Comparison of ENCODE assay signal across 15 mouse cellular contexts in genomic region chr7:114251684-114252083, GRCm38 (mm10). TPM values are rescaled to one million over a fixed set of nuclear protein-coding genes. Genes with fewer than 3 reads are reported as not detected.
DNase-seq lines count a peak whose midpoint lies in the region; ATAC-seq and TF ChIP-seq lines count a peak whose summit lies in the region.
"Had no signal": no experiment of that assay in that cellular context is flagged by ENCODE, and none has a peak within 500 bp of the region (broad histone marks: within the 10 kb centered on the region; RNA-seq: fewer than 3 reads in every experiment).

No protein-coding gene starts in this region.

- H3K4me1 ChIP-seq in kidney, adult 2 months (ENCODE audit: control insufficient read depth, insufficient read depth, low read length) = 0 out of 2 replicates have a peak, but pooled peaks cover 2% of the 10 kb centered on the region
- H3K4me1 ChIP-seq in midbrain, postnatal 0 days (ENCODE audit: insufficient read depth, low read length) = no peaks in the 10 kb centered on the region
- peaks cover 13% of the 10 kb centered on the region for H3K4me1 ChIP-seq in midbrain, embryonic 13.5 days (replicated peaks)

- H3K4me2 ChIP-seq in midbrain, postnatal 0 days (ENCODE audit: low read depth, low read length, poor library complexity, severe bottlenecking) = no peak overlapping the region
- no peak overlapping the region for H3K4me2 ChIP-seq in midbrain, embryonic 13.5 days (replicated peaks)
- H3K4me2 ChIP-seq: forebrain, embryonic 15.5 days; heart, embryonic 13.5 days had no signal

- no peak overlapping the region for H3K9ac ChIP-seq in midbrain, postnatal 0 days (replicated peaks; ENCODE audit: low read length, poor library complexity, severe bottlenecking)
- no peak overlapping the region for H3K9ac ChIP-seq in midbrain, embryonic 13.5 days (replicated peaks)
- H3K9ac ChIP-seq: forebrain, embryonic 15.5 days; heart, embryonic 13.5 days had no signal

- H3K27me3 ChIP-seq in kidney, adult 2 months (replicated peaks; ENCODE audit: control insufficient read depth, insufficient read depth, low read length) = no peaks in the 10 kb centered on the region
- H3K27me3 ChIP-seq in midbrain, postnatal 0 days (ENCODE audit: insufficient read depth, low read length) = no peaks in the 10 kb centered on the region
- no peaks in the 10 kb centered on the region for H3K27me3 ChIP-seq in midbrain, embryonic 13.5 days
- no peaks in the 10 kb centered on the region for H3K27me3 ChIP-seq in Patski
- H3K27me3 ChIP-seq: forebrain, embryonic 15.5 days; heart, embryonic 13.5 days; megakaryocyte, embryonic 14.5 days had no signal

- H3K4me3 ChIP-seq in kidney, adult 2 months (ENCODE audit: insufficient read depth, low read depth, low read length) = no peak overlapping the region
- no peak overlapping the region for H3K4me3 ChIP-seq in midbrain, postnatal 0 days (ENCODE audit: low read depth, low read length)
- H3K4me3 ChIP-seq in midbrain, embryonic 13.5 days (replicated peaks) = no peak overlapping the region
- H3K4me3 ChIP-seq: forebrain, embryonic 15.5 days; heart, embryonic 13.5 days; megakaryocyte, embryonic 14.5 days had no signal

- peaks cover 11% of the 10 kb centered on the region for H3K36me3 ChIP-seq in kidney, adult 2 months (ENCODE audit: control insufficient read depth, insufficient read depth, low read length)
- H3K36me3 ChIP-seq in midbrain, postnatal 0 days (ENCODE audit: insufficient read depth, low read length) = peaks cover 30% of the 10 kb centered on the region; the same call in 1 of the 2 replicates
- peaks cover 40% of the 10 kb centered on the region for H3K36me3 ChIP-seq in midbrain, embryonic 13.5 days

- CTCF ChIA-PET in Patski (lab: Charles Lee) = interaction anchor here (0.7 to 2.4 kb wide), 4 partner anchors 8 to 243 kb away, joined by 3 to 8 read pairs (median 3); no protein-coding TSS in a partner anchor

- ATAC-seq in midbrain, postnatal 0 days (ENCODE audit: low FRiP score) = no peak
- no peak for ATAC-seq in midbrain, embryonic 13.5 days
- no peak for ATAC-seq in Patski
- ATAC-seq in megakaryocyte-erythroid progenitor cell, adult 5-6 weeks (replicated peaks; ENCODE audit: low FRiP score, low TSS enrichment, poor library complexity, severe bottlenecking) = no peak
- ATAC-seq: forebrain, embryonic 15.5 days had no signal

- no peaks in the 10 kb centered on the region for H3K9me3 ChIP-seq in midbrain, postnatal 0 days (ENCODE audit: low read length)
- no peaks in the 10 kb centered on the region for H3K9me3 ChIP-seq in midbrain, embryonic 13.5 days
- H3K9me3 ChIP-seq: forebrain, embryonic 15.5 days; heart, embryonic 13.5 days; megakaryocyte, embryonic 14.5 days had no signal

- no peak overlapping the region for H3K27ac ChIP-seq in kidney, adult 2 months (ENCODE audit: insufficient read depth, low read depth, low read length)
- H3K27ac ChIP-seq in midbrain, postnatal 0 days (ENCODE audit: low read depth, low read length) = no peak overlapping the region
- H3K27ac ChIP-seq in midbrain, embryonic 13.5 days = no peak overlapping the region
- H3K27ac ChIP-seq: forebrain, embryonic 15.5 days; heart, embryonic 13.5 days had no signal

- TF ChIP-seq POLR2A in kidney, adult 2 months (IDR thresholded peaks at IDR 0.05; ENCODE audit: low read depth, low read length) = no peak

- WGBS in kidney, adult 2 months = 94% methylated on average over 3 of the region's 3 CpGs
- 93% methylated on average over 3 of the region's 3 CpGs for WGBS in midbrain, postnatal 0 days
- WGBS in midbrain, embryonic 13.5 days = 95% methylated on average over 3 of the region's 3 CpGs

- in situ Hi-C loops in Patski (cut with MboI; ENCODE audit: low pct_unique_long_range_greater_than_20kb) = no loop called here

- POLR2A ChIA-PET in Patski (lab: Charles Lee) = interaction anchor here (0.6 to 1.0 kb wide), 2 partner anchors 12 to 146 kb away, joined by 4 to 6 read pairs; no protein-coding TSS in a partner anchor

- DNase-seq in kidney, adult 2 months = no peak
- no peak for DNase-seq in kidney, adult 8-10 months
- DNase-seq in midbrain, postnatal 0 days (ENCODE audit: low spot score) = no peak
- no peak for DNase-seq in Patski (ENCODE audit: low read depth, low spot score)
- DNase-seq in right cerebral cortex, postnatal 10 days (ENCODE audit: low spot score in 2 of 2) = no peak
- DNase-seq: cerebellum, adult 9-10 months; gastrocnemius, postnatal 36 days; kidney, adult 9 months; right cerebral cortex, postnatal 25 days; thymus, adult 2 months had no signal

- TF ChIP-seq CTCF in kidney, adult 2 months (conservative IDR thresholded peaks at IDR 0.05; ENCODE audit: insufficient read depth, insufficient read length, low read depth, low read length) = 0 out of 2 replicates have a peak, but pooled peaks have one; percentile 7
- TF ChIP-seq CTCF in midbrain, postnatal 0 days (IDR thresholded peaks at IDR 0.05) = peak; percentile 47
- peak; percentile 48 for TF ChIP-seq CTCF in Patski (IDR thresholded peaks at IDR 0.05)

RNA-seq across cellular contexts. Expression of gene Copb1, which starts 2.8 kb away (rescaled TPM):
- polyA plus RNA-seq in kidney, adult 2 months (2012; rRNA removed) = 37.1 and 37.4 TPM in 2 replicates
- 47.1 and 59.5 TPM in 2 replicates for total RNA-seq in midbrain, postnatal 0 days (2014; rRNA removed)
- 64.6 and 65.1 TPM in 2 replicates for polyA plus RNA-seq in midbrain, postnatal 0 days (2015; fragmentation: Nextera tagmentation; extraction: Ambion mirVana)
- 86.2 and 94.2 TPM in 2 replicates for polyA plus RNA-seq in midbrain, embryonic 13.5 days (2015; fragmentation: Nextera tagmentation; extraction: Ambion mirVana)
- 134 TPM for polyA plus RNA-seq in Patski (2021)
- total RNA-seq in megakaryocyte-erythroid progenitor cell, adult 5-6 weeks (2014; fragmentation: Nextera tagmentation) = 69.9 and 92.9 TPM in 2 replicates
- 69.6 and 89.7 TPM in 2 replicates for total RNA-seq in megakaryocyte-erythroid progenitor cell, adult 5-6 weeks (2017)

RNA-seq across cellular contexts. Expression of gene Psma1, which starts 24.2 kb away (rescaled TPM):
- 88.7 and 115 TPM in 2 replicates for polyA plus RNA-seq in kidney, adult 2 months (2012; rRNA removed)
- 158 and 167 TPM in 2 replicates for total RNA-seq in midbrain, postnatal 0 days (2014; rRNA removed)
- 317 and 329 TPM in 2 replicates for polyA plus RNA-seq in midbrain, postnatal 0 days (2015; fragmentation: Nextera tagmentation; extraction: Ambion mirVana)
- polyA plus RNA-seq in midbrain, embryonic 13.5 days (2015; fragmentation: Nextera tagmentation; extraction: Ambion mirVana) = 416 and 422 TPM in 2 replicates
- polyA plus RNA-seq in Patski (2021) = 258 TPM
- total RNA-seq in megakaryocyte-erythroid progenitor cell, adult 5-6 weeks (2014; fragmentation: Nextera tagmentation) = 201 and 286 TPM in 2 replicates
- 276 and 352 TPM in 2 replicates for total RNA-seq in megakaryocyte-erythroid progenitor cell, adult 5-6 weeks (2017)
